Mouse (Mus musculus): ENCODE measurements at regions not wholly inside any gene's neighbourhood (a gene's known extent, or its start where the extent isn't known, plus 50 kb on each side); places are given as distances from the start of the nearest gene placed in this dataset.
A peak's percentile ranks its signal among the peaks of the same experiment; 100 is the strongest.

GRCm38 (mm10) chr2:128420406-128420805, 170.6 kb upstream of the Spdye4c start:
- Histone ChIP-seq H3K27me3 (no peaks in the 10 kb centered on the region), H3K4me3 (no peak overlapping the region), H3K36me3 (no peaks in the 10 kb centered on the region), H3K4me1 (peaks cover 3% of the 10 kb centered on the region; the same call in 1 of the 2 replicates), H3K27ac (no peak overlapping the region), H3K9ac (no peak overlapping the region), H3K4me2 (replicated peaks) (no peak overlapping the region), H3K9me3 (0 out of 2 replicates have a peak, but pooled peaks cover 4% of the 10 kb centered on the region)
- ATAC-seq (ENCODE audit: low FRiP score, low read depth) = no peak
- WGBS = 72% methylated on average over 10 of the region's 10 CpGs

GRCm38 (mm10) chr2:128422677-128423076, 168.3 kb upstream of the Spdye4c start:
- WGBS = 47% methylated on average over 6 of the region's 6 CpGs
- 0 out of 2 replicates have a peak, but pooled peaks cover 4% of the 10 kb centered on the region for H3K9me3 ChIP-seq
- no peaks in the 10 kb centered on the region; the same call in 1 of the 2 replicates for H3K27me3 ChIP-seq
- H3K4me2 ChIP-seq (replicated peaks) = no peak overlapping the region
- H3K27ac ChIP-seq = no peak overlapping the region
- H3K4me3 ChIP-seq = no peak overlapping the region
- peaks cover 1% of the 10 kb centered on the region; the same call in 1 of the 2 replicates for H3K4me1 ChIP-seq
- ATAC-seq (ENCODE audit: low FRiP score, low read depth) = no peak
- no peak overlapping the region for H3K9ac ChIP-seq
- no peaks in the 10 kb centered on the region for H3K36me3 ChIP-seq

- H3K27ac ChIP-seq = no peak overlapping the region
- H3K4me2 ChIP-seq (replicated peaks) = no peak overlapping the region
- H3K9me3 ChIP-seq = 0 out of 2 replicates have a peak, but pooled peaks cover 4% of the 10 kb centered on the region
- H3K4me3 ChIP-seq = no peak overlapping the region
- H3K9ac ChIP-seq = no peak overlapping the region
- WGBS = 47% methylated on average over 7 of the region's 7 CpGs
- no peaks in the 10 kb centered on the region; the same call in 1 of the 2 replicates for H3K27me3 ChIP-seq
- ATAC-seq (ENCODE audit: low FRiP score, low read depth) = no peak
- no peaks in the 10 kb centered on the region for H3K36me3 ChIP-seq
- H3K4me1 ChIP-seq = peaks cover 17% of the 10 kb centered on the region
These were observed 166.8 kb upstream of the Spdye4c start for GRCm38 (mm10) chr2:128424236-128424635.

GRCm38 (mm10) chr2:128427181-128427880, 163.7 kb upstream of the Spdye4c start:
- no peak for ATAC-seq (ENCODE audit: low FRiP score, low read depth)
- no peaks in the 10 kb centered on the region for H3K36me3 ChIP-seq
- no peak overlapping the region for H3K4me3 ChIP-seq
- no peak overlapping the region for H3K27ac ChIP-seq
- 0 out of 2 replicates have a peak overlapping the region, but pooled peaks have one; percentile 37 for H3K4me2 ChIP-seq (replicated peaks)
- 85% methylated on average over 6 of the region's 6 CpGs for WGBS
- H3K4me1 ChIP-seq = peaks cover 27% of the 10 kb centered on the region
- H3K9ac ChIP-seq = no peak overlapping the region
- H3K9me3 ChIP-seq = 0 out of 2 replicates have a peak, but pooled peaks cover 4% of the 10 kb centered on the region
- H3K27me3 ChIP-seq = no peaks in the 10 kb centered on the region; the same call in 1 of the 2 replicates

- Histone ChIP-seq H3K27me3 (no peaks in the 10 kb centered on the region; the same call in 1 of the 2 replicates), H3K4me2 (replicated peaks) (peak overlapping the region; percentile 37), H3K9ac (peak overlapping the region; percentile 35; the same call in 1 of the 2 replicates), H3K9me3 (no peaks in the 10 kb centered on the region), H3K4me3 (peak overlapping the region; percentile 3; the same call in 1 of the 2 replicates), H3K36me3 (no peaks in the 10 kb centered on the region), H3K4me1 (peaks cover 27% of the 10 kb centered on the region), H3K27ac (0 out of 2 replicates have a peak overlapping the region, but pooled peaks have one; percentile 15)
- no peak for ATAC-seq (ENCODE audit: low FRiP score, low read depth)
- WGBS = 23% methylated on average over 7 of the region's 7 CpGs
These were observed 162.9 kb upstream of the Spdye4c start for GRCm38 (mm10) chr2:128428154-128428553.

- H3K27ac ChIP-seq = peak overlapping the region; percentile 15; the same call in 1 of the 2 replicates
- WGBS = 51% methylated on average over 18 of the region's 18 CpGs
- peaks cover 27% of the 10 kb centered on the region for H3K4me1 ChIP-seq
- peak overlapping the region; percentile 3; the same call in 1 of the 2 replicates for H3K4me3 ChIP-seq
- peak overlapping the region; percentile 37 for H3K4me2 ChIP-seq (replicated peaks)
- no peaks in the 10 kb centered on the region; the same call in 1 of the 2 replicates for H3K27me3 ChIP-seq
- ATAC-seq (ENCODE audit: low FRiP score, low read depth) = no peak
- no peaks in the 10 kb centered on the region for H3K9me3 ChIP-seq
- H3K9ac ChIP-seq = peak overlapping the region; percentile 35; the same call in 1 of the 2 replicates
- H3K36me3 ChIP-seq = no peaks in the 10 kb centered on the region
These were observed 162.1 kb upstream of the Spdye4c start for GRCm38 (mm10) chr2:128428651-128429633.

- WGBS = 67% methylated on average over 7 of the region's 7 CpGs
- Histone ChIP-seq H3K27ac (no peak overlapping the region), H3K4me3 (no peak overlapping the region), H3K9me3 (no peaks in the 10 kb centered on the region), H3K27me3 (no peaks in the 10 kb centered on the region; the same call in 1 of the 2 replicates), H3K36me3 (no peaks in the 10 kb centered on the region), H3K9ac (no peak overlapping the region), H3K4me2 (replicated peaks) (no peak overlapping the region; the same call in 1 of the 2 replicates), H3K4me1 (peaks cover 27% of the 10 kb centered on the region)
- ATAC-seq (ENCODE audit: low FRiP score, low read depth) = no peak
These were observed 161.2 kb upstream of the Spdye4c start for GRCm38 (mm10) chr2:128429786-128430185.

GRCm38 (mm10) chr2:128430776-128431291, 160.2 kb upstream of the Spdye4c start:
- H3K36me3 ChIP-seq = no peaks in the 10 kb centered on the region
- no peaks in the 10 kb centered on the region; the same call in 1 of the 2 replicates for H3K27me3 ChIP-seq
- ATAC-seq (ENCODE audit: low FRiP score, low read depth) = no peak
- peaks cover 27% of the 10 kb centered on the region for H3K4me1 ChIP-seq
- no peak overlapping the region for H3K9ac ChIP-seq
- no peak overlapping the region for H3K4me2 ChIP-seq (replicated peaks)
- no peak overlapping the region for H3K4me3 ChIP-seq
- WGBS = 28% methylated on average over 9 of the region's 9 CpGs
- no peak overlapping the region for H3K27ac ChIP-seq
- no peaks in the 10 kb centered on the region for H3K9me3 ChIP-seq

GRCm38 (mm10) chr2:128431751-128432150, 159.3 kb upstream of the Spdye4c start:
- Histone ChIP-seq H3K36me3 (no peaks in the 10 kb centered on the region), H3K27me3 (no peaks in the 10 kb centered on the region; the same call in 1 of the 2 replicates), H3K9ac (no peak overlapping the region), H3K4me1 (peaks cover 27% of the 10 kb centered on the region), H3K27ac (no peak overlapping the region), H3K4me2 (replicated peaks) (no peak overlapping the region), H3K9me3 (no peaks in the 10 kb centered on the region), H3K4me3 (no peak overlapping the region)
- ATAC-seq (ENCODE audit: low FRiP score, low read depth) = no peak
- WGBS = 93% methylated on average over 4 of the region's 4 CpGs

- Histone ChIP-seq H3K4me2 (replicated peaks) (no peak overlapping the region), H3K9me3 (no peaks in the 10 kb centered on the region), H3K36me3 (no peaks in the 10 kb centered on the region), H3K27ac (no peak overlapping the region), H3K4me3 (no peak overlapping the region), H3K9ac (no peak overlapping the region), H3K4me1 (peaks cover 27% of the 10 kb centered on the region), H3K27me3 (no peaks in the 10 kb centered on the region; the same call in 1 of the 2 replicates)
- 73% methylated on average over 3 of the region's 3 CpGs for WGBS
- ATAC-seq (ENCODE audit: low FRiP score, low read depth) = no peak
These were observed 158.3 kb upstream of the Spdye4c start for GRCm38 (mm10) chr2:128432741-128433140.

GRCm38 (mm10) chr2:128433553-128434081, 157.4 kb upstream of the Spdye4c start:
- ATAC-seq (ENCODE audit: low FRiP score, low read depth) = no peak
- WGBS = 88% methylated on average over 9 of the region's 9 CpGs
- peaks cover 22% of the 10 kb centered on the region for H3K4me1 ChIP-seq

More at GRCm38 (mm10) chr2:128433553-128434081, 157.4 kb upstream of the Spdye4c start:
- Histone ChIP-seq H3K36me3 (no peaks in the 10 kb centered on the region), H3K9ac (no peak overlapping the region), H3K9me3 (no peaks in the 10 kb centered on the region), H3K27ac (no peak overlapping the region), H3K4me3 (no peak overlapping the region), H3K27me3 (no peaks in the 10 kb centered on the region), H3K4me2 (replicated peaks) (no peak overlapping the region)
